Mouse (Mus musculus) layer of hippocampus, adult 11-12 months (tissue): ENCODE data around the gene Golph3l.

ENCODE experiments used
- DNase-seq: peaks from one replicate; pipeline ENCODE4 v3.0.0; 2022; ENCODE audit warnings: low spot score

Golph3l gene

DNA sequence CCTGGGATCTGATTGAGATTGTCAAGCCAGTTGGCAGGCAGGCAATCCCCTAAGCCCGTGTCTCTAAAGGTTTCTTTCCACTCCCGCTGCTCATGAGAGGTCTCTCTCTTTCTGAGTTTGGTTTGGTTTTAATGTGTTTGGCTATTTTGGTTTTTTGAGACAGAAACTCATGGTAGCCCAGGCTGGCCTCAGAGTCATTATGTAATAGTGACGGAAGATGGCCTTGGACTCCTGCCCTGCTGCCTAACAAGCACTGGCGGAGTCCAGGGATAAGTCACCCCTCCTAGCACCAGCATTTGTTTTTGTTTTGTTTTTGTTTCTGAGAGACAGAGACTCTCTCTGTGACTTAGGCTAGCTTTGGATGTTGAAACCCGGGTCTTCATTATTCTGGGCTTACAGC is 66.7 kb downstream of the Golph3l start:
- no peak for DNase-seq

GRCm38 (mm10) chr3:95657108-95657507 is 68.4 kb downstream of the Golph3l start:
- no peak for DNase-seq

GRCm38 (mm10) chr3:95657711-95658110 is 69.0 kb downstream of the Golph3l start:
- DNase-seq, result no peak

DNA sequence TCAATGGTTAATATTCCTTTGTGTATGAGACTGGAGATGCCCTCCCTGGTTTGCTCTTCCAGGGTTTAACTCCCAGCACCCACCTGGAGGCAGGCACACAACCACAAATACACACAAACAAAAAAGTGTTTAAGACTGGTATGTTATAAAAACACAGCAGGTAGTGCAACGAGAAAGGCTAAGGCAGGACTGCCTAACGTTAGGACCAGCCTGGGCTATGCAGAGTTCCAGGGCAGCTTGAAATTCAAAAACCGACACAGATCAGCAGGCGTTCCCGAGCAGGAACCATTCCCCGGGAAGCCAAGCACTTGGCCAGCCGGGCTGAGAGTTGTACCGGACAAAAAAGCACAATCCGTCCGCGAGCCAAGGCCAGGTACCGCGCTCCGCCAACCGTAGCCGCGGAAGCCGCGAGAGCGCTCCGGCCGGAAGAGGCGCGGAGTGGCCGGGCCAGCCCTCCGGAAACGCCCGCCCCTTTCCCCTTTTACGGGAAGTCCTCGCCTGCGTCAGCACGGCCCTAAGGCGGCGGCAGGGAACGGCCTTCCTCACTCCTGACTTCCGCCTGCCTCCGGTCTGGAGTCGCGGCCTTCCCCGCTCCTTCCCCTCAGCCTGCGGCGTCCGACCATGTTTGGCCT is 69.6 kb downstream of the Golph3l start, which contains the start of gene Mcl1:
TSS of gene Mcl1 (plus strand) at position 553 of the 632 bp plus-strand sequence.
- peak; percentile 93 for DNase-seq

DNA sequence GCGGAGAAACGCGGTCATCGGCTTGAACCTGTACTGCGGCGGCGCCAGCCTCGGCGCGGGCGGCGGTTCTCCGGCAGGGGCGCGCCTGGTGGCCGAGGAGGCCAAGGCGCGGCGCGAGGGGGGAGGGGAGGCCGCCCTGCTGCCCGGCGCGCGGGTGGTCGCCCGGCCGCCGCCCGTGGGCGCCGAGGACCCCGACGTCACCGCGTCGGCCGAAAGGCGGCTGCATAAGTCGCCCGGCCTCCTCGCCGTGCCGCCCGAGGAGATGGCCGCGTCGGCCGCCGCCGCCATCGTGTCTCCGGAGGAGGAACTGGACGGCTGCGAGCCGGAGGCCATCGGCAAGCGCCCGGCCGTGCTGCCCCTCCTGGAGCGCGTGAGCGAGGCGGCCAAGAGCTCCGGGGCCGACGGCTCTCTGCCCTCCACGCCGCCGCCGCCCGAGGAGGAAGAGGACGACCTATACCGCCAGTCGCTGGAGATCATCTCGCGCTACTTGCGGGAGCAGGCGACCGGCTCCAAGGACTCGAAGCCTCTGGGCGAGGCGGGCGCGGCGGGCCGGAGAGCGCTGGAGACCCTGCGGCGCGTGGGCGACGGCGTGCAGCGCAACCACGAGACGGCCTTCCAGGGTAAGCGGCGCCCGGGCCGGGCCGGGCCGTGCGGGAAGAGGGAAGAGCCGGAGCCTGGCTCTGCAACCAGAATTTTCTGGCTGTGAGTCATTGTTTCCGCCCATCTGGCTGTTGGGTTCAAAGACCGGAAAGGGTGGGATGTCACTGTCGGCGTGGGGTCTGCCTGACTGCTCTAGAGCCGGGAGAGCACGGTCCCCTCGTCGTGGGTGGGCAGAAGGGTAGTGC is 70.4 kb downstream of the Golph3l start:
- peak; percentile 63 for DNase-seq

DNA sequence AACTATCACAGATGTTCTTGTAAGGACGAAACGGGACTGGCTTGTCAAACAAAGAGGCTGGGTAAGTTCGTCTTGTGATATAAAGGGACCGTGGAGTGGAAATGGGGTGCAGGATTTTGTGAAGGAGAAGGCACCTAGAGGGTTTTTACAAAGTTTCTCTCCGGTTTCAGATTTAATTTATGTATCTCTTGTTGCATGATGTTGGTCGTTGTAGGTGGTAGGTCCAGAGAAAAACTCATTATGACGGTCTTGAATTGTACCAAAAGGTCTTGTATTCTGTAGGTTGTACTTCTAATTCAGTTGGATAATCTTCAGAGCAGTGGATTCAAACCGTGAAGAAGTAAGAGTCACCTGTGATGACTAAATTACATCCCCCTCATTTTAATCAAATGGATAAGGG is 71.2 kb downstream of the Golph3l start:
- DNase-seq, result no peak

GRCm38 (mm10) chr3:95660788-95661478 is 72.2 kb downstream of the Golph3l start:
- no peak for DNase-seq

- no peak for DNase-seq
Observed at GRCm38 (mm10) chr3:95661945-95662715, 73.4 kb downstream of the Golph3l start.

GRCm38 (mm10) chr3:95662724-95663449 is 74.2 kb downstream of the Golph3l start:
- DNase-seq, result no peak

GRCm38 (mm10) chr3:95663486-95663885 is 74.8 kb downstream of the Golph3l start:
- no peak for DNase-seq

- DNase-seq, result no peak
Observed at GRCm38 (mm10) chr3:95663969-95664608, 75.4 kb downstream of the Golph3l start.

DNA sequence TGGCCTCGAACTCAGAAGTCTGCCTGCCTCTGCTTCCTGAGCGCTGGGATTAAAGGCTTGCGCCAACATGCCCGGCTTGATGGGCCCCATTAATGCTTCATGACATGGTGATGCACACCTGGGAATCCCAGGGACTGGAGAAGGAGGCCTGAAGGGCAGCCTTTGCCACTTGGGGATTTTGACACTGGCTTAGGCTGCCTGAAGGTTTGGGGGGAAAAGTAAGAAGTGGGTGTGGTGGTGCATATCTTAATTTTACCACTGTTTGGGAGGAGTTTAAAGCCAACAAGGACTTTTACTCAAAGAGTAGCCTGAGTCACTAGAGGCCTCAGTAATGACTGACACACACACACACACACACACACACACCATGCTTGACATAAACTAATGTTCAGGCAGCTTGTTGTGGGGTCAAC is 76.2 kb downstream of the Golph3l start:
- DNase-seq, result no peak

DNA sequence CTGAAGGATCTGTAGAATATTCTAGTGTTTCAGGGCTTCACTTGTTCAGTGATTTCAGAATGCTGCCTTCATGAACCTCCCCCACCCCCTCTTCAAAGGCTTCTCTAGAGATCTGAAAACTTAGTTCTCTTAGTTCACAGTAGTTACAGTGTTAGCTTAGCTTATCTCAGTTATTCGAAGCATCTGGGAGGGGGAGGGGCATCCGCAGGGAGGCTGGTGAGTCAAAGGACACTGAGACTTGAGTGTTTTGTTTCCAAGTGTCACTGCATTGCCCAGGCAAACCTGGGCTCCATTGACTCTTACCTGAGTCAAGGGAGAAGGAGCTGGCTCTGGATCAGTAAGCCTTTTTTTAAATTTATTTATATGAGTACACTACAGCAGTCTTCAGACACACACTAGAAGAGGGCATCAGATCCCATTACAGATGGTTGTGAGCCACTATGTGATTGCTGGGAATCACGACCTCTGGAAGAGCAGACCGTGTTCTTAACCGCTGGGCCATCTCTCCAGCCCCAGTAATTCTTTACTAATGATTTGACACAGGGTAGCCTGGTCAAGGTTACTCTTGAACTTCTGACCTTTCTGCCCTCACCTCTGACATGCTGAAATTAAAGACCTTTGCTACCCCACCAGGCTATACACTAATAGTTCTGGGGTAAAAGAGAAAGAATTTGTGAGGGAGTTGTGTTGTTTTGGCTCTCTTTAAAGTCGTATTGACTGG is 77.5 kb downstream of the Golph3l start:
- no peak for DNase-seq

DNA sequence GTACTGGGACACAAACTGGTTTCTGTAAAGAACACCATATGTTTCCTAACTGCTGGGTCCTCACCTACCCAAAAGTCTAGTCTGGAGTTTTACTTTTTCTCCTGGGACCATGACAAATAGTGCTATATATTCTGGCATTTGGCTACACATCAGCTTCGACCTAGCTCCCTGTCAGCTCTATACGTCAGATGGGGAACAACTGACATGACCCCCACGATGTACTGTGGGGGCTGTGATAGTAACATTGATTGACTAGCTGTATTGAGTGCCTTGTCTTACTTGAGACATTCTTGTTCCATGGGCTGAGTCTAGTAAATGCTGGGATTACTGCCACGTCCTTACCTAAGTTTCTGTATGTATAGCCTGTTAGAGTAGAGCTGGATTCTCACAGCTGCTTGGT is 78.8 kb downstream of the Golph3l start:
- no peak for DNase-seq

GRCm38 (mm10) chr3:95668026-95668425 is 79.3 kb downstream of the Golph3l start:
- DNase-seq, result no peak
